Mouse (Mus musculus) splenic B cell, adult 2 months (primary cell): Measurements from ENCODE around the gene Dcaf17.

Experiments
- DNase-seq: peaks from one replicate; pipeline ENCODE4 v3.0.0-alpha.2; 2011; ENCODE audit warnings: low read depth, low spot score
- H3K27me3 ChIP-seq: 2 replicates; pipeline ENCODE4 v1.6.1; 2012; ENCODE audit warnings: mild to moderate bottlenecking, low read length, moderate library complexity, mixed read lengths; ENCODE audit not compliant: control insufficient read depth, poor library complexity, insufficient read depth, severe bottlenecking
- H3K36me3 ChIP-seq: 2 replicates; pipeline ENCODE4 v1.6.1; 2012; ENCODE audit warnings: mild to moderate bottlenecking, low read length, moderate library complexity, mixed read lengths; ENCODE audit not compliant: control insufficient read depth, poor library complexity, insufficient read depth, severe bottlenecking

Dcaf17 gene

GRCm38 (mm10) chr2:71122268-71123029 is 67.3 kb downstream of the Dcaf17 start:
- no peak for DNase-seq

GRCm38 (mm10) chr2:71123591-71123990 is 68.5 kb downstream of the Dcaf17 start:
- H3K27me3 ChIP-seq: no peaks in the 10 kb centered on the region
- no peaks in the 10 kb centered on the region for H3K36me3 ChIP-seq
- no peak for DNase-seq

More at GRCm38 (mm10) chr2:71122268-71123029, 67.3 kb downstream of the Dcaf17 start:
- no peaks in the 10 kb centered on the region for H3K36me3 ChIP-seq
- H3K27me3 ChIP-seq: no peaks in the 10 kb centered on the region

GRCm38 (mm10) chr2:71127779-71128534 is 72.8 kb downstream of the Dcaf17 start:
- Histone ChIP-seq H3K36me3 (no peaks in the 10 kb centered on the region), H3K27me3 (no peaks in the 10 kb centered on the region)
- no peak for DNase-seq

GRCm38 (mm10) chr2:71130366-71130765 is 75.2 kb downstream of the Dcaf17 start:
- no peaks in the 10 kb centered on the region for H3K27me3 ChIP-seq
- DNase-seq: no peak

GRCm38 (mm10) chr2:71131866-71132496 is 76.9 kb downstream of the Dcaf17 start:
- H3K27me3 ChIP-seq: no peaks in the 10 kb centered on the region
- H3K36me3 ChIP-seq: no peaks in the 10 kb centered on the region
- DNase-seq: no peak

More at GRCm38 (mm10) chr2:71130366-71130765, 75.2 kb downstream of the Dcaf17 start:
- H3K36me3 ChIP-seq: no peaks in the 10 kb centered on the region

GRCm38 (mm10) chr2:71134041-71134505 is 78.9 kb downstream of the Dcaf17 start:
- no peaks in the 10 kb centered on the region for H3K27me3 ChIP-seq
- DNase-seq: no peak

GRCm38 (mm10) chr2:71134836-71135235 is 79.7 kb downstream of the Dcaf17 start:
- no peak for DNase-seq
- Histone ChIP-seq H3K36me3 (no peaks in the 10 kb centered on the region), H3K27me3 (no peaks in the 10 kb centered on the region)

More at GRCm38 (mm10) chr2:71134041-71134505, 78.9 kb downstream of the Dcaf17 start:
- no peaks in the 10 kb centered on the region for H3K36me3 ChIP-seq

DNA sequence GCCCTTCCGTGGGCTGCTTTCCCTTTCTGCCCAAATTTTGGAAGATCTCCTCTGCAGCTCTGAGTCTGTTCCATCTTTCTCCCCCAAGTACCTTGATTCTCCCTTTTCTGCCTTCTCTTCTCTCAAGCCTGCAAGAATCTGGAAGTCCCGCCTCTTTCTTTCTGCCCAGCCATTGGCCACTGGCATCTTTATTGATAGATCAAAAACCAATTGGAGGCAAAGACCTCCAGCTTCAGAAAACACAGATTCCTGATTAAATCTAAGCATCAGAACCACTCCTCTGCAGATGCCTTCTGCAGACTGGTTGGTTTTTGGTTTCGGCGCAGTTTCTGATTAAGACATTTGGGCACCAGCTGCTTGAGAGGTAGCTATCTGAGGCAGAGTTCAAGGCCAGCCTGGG is 85.5 kb downstream of the Dcaf17 start:
- no peak for DNase-seq
- Histone ChIP-seq H3K27me3 (no peaks in the 10 kb centered on the region), H3K36me3 (no peaks in the 10 kb centered on the region)

DNA sequence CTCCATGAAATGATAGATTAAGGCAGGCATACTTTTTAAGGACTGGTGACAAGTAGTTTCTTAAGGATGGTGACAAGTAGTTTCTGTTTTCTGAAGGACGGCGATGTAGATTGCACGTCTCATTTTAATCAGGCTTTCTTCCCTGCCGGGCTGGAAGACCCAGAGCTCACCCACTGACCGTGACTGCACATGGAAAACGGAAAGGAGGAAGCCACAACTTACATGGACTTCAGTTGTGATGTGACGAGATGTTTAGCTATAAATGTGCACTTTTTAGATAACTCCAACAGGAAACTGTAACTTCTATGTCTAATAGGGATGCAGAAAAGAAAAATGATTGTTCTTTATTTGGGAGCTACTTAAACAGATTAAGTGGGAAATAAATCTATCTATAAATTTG is 87.3 kb downstream of the Dcaf17 start:
- no peak for DNase-seq
- H3K27me3 ChIP-seq: no peaks in the 10 kb centered on the region
- H3K36me3 ChIP-seq: no peaks in the 10 kb centered on the region

DNA sequence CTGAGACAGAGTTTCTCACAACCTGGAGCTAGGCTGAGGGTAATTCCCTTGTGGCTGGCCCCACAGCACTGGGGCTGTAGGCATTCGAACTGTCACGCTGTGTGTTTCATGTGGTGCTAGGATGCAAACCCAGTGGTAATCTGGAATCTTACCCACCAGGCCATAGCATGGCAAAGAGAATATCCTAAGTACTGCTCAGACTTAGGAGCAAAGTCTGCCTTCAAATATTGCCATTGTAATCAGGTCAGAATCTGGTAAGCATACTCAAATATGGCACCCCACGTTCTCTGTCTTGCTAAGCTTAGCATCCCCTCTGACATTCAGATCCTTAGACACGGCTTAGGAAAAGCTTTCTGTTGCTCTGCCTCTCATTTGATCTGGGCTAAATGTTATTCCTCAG is 90.7 kb downstream of the Dcaf17 start:
- no peak for DNase-seq
- H3K27me3 ChIP-seq: no peaks in the 10 kb centered on the region
- no peaks in the 10 kb centered on the region for H3K36me3 ChIP-seq

DNA sequence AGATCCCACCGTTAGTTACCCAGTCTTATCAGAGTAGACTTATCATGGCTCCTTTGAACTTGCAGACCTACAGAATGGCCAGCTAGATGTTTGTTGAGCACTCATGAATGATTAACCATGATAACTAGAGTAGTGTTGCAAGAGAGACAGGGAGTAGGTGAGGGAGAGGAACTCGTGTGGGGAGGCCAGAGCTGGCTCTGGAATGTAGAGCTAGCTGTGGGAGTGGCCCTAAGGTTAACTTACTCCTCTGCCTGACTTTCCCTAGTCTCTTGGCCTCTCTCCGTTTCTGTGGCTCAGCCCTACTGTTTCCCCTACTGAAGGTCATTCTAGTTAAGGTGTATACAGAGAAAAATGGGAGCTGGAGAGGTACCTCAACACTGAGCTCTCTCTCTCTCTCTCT is 91.1 kb downstream of the Dcaf17 start:
- DNase-seq: no peak
- Histone ChIP-seq H3K27me3 (no peaks in the 10 kb centered on the region), H3K36me3 (no peaks in the 10 kb centered on the region)

DNA sequence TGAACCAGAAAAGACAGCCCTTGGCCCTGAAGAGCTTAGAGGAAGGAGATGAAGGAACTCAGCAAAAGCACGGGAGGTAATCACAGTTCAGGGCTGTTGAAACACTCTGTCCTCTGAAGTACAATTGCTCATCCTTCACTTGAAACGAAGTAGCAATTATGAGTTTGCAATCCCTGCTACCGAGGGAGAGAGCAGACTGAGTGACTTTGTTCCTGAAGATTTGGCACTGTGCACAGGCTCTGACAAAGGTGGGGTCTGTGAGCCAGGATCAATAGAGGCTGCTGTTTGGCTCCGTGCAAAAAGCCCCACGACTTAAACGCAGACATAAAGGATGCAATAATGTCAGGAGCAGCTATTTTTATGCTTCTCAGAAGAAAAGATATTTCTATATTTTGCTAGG is 92.7 kb downstream of the Dcaf17 start:
- H3K36me3 ChIP-seq: no peaks in the 10 kb centered on the region
- no peak for DNase-seq
- no peaks in the 10 kb centered on the region for H3K27me3 ChIP-seq
